Mouse (Mus musculus) CH12.LX (cell line): ENCODE results near the gene Ercc6. TPM values are rescaled to one million over a fixed set of nuclear protein-coding genes. Genes with fewer than 3 reads are reported as not detected.

Experiments
- DNase-seq: peaks from one replicate; pipeline ENCODE4 v3.0.0-alpha.2; 2013; ENCODE audit errors: extremely low read depth
- H3K27ac ChIP-seq: 2 replicates; pipeline ENCODE4 v1.5.1; 2012; ENCODE audit warnings: low read depth, mild to moderate bottlenecking, control low read depth, moderate library complexity; ENCODE audit not compliant: insufficient read depth
- H3K27me3 ChIP-seq: replicated peaks from 2 replicates; pipeline ENCODE3; 2012; ENCODE audit warnings: inconsistent platforms
- H3K36me3 ChIP-seq, 2 experiments: replicated peaks in 1 of 2; 2 replicates each; pipeline versions ENCODE3 to v1.6.1; 2012; ENCODE audit warnings: inconsistent platforms in 1 of 2, low read length in 1 of 2, mild to moderate bottlenecking in 1 of 2, mixed read lengths in 1 of 2, moderate library complexity in 1 of 2; ENCODE audit not compliant: control insufficient read depth in 1 of 2, insufficient read depth in 1 of 2
- H3K4me1 ChIP-seq, 2 experiments: 2 replicates each; pipeline ENCODE4 v1.6.1; 2012; ENCODE audit warnings: inconsistent platforms in 1 of 2, moderate library complexity in 1 of 2; ENCODE audit not compliant: insufficient read depth in 2 of 2, control insufficient read depth in 1 of 2
- H3K4me2 ChIP-seq: 2 replicates; pipeline ENCODE4 v1.6.1; 2012; ENCODE audit warnings: low read depth, mild to moderate bottlenecking, control low read depth; ENCODE audit not compliant: poor library complexity, insufficient read depth, severe bottlenecking
- H3K4me3 ChIP-seq, 3 experiments: fragments of 150-350 bp in 1 of 3; sonication (generic) in 1 of 3; replicated peaks in 1 of 3; 2 replicates each; pipeline versions ENCODE3 to v1.5.1; 2011 to 2012; ENCODE audit warnings: low read depth in 2 of 3, low read length in 2 of 3, mild to moderate bottlenecking in 2 of 3, moderate library complexity in 2 of 3, control low read depth in 1 of 3, improper control_type of control experiment in 1 of 3, inconsistent platforms in 1 of 3, mixed read lengths in 1 of 3; ENCODE audit not compliant: poor library complexity in 1 of 3
- H3K79me2 ChIP-seq: replicated peaks from 2 replicates; pipeline ENCODE4 v1.6.1; 2012; ENCODE audit warnings: mild to moderate bottlenecking, moderate library complexity; ENCODE audit not compliant: control insufficient read depth, poor library complexity, insufficient read depth, severe bottlenecking; ENCODE audit errors: extremely low read depth
- H3K9ac ChIP-seq: 2 replicates; pipeline ENCODE4 v1.6.1; 2012; ENCODE audit warnings: low read depth, mild to moderate bottlenecking, control low read depth, moderate library complexity; ENCODE audit not compliant: insufficient read depth
- H3K9me3 ChIP-seq: replicated peaks from 2 replicates; pipeline ENCODE3; 2012; ENCODE audit warnings: low read length, inconsistent platforms, mixed read lengths
- CHD2 ChIP-seq: IDR thresholded peaks from 2 replicates; pipeline ENCODE4 v1.6.1; 2011; ENCODE audit warnings: low read length, improper control_type of control experiment
- CTCF ChIP-seq, 2 experiments: IDR thresholded peaks in 1 of 2; conservative IDR thresholded peaks in 1 of 2; 2 replicates each; pipeline ENCODE4 v1.5.1; 2011 to 2012; ENCODE audit warnings: low read depth in 2 of 2, low read length in 2 of 2, improper control_type of control experiment in 1 of 2, inconsistent platforms in 1 of 2, mild to moderate bottlenecking in 1 of 2, moderate library complexity in 1 of 2
- IRF4 ChIP-seq: IDR thresholded peaks from 2 replicates; pipeline ENCODE4 v1.6.1; 2014; ENCODE audit warnings: low read depth, mild to moderate bottlenecking, inconsistent platforms, low read length, improper control_type of control experiment
- MAX ChIP-seq: IDR thresholded peaks from 2 replicates; pipeline ENCODE4 v1.6.1; 2011; ENCODE audit warnings: low read length, improper control_type of control experiment
- MAZ ChIP-seq: IDR thresholded peaks from 2 replicates; pipeline ENCODE4 v1.6.1; 2012; ENCODE audit warnings: low read depth, mild to moderate bottlenecking, inconsistent platforms, low read length, improper control_type of control experiment, moderate library complexity
- MEF2A ChIP-seq: IDR thresholded peaks from 2 replicates; pipeline ENCODE4 v1.6.1; 2014; ENCODE audit warnings: low read depth, mild to moderate bottlenecking, inconsistent platforms, low read length, improper control_type of control experiment, borderline replicate concordance
- MYC ChIP-seq: IDR thresholded peaks from 2 replicates; pipeline ENCODE4 v1.6.1; 2011; ENCODE audit warnings: low read depth, mild to moderate bottlenecking, improper control_type of control experiment, low read length
- NRF1 ChIP-seq: IDR thresholded peaks from 2 replicates; pipeline ENCODE4 v1.6.1; 2014; ENCODE audit warnings: low read depth, mild to moderate bottlenecking, inconsistent platforms, low read length, improper control_type of control experiment, moderate library complexity
- PAX5 ChIP-seq: IDR thresholded peaks from 2 replicates; pipeline ENCODE4 v1.6.1; 2012; ENCODE audit warnings: low read length, inconsistent platforms, mixed read lengths
- POLR2AphosphoS2 ChIP-seq: IDR thresholded peaks from 2 replicates; pipeline ENCODE4 v1.6.1; 2011; ENCODE audit warnings: low read depth, low read length, improper control_type of control experiment
- RAD21 ChIP-seq: IDR thresholded peaks from 2 replicates; pipeline ENCODE4 v1.6.1; 2011; ENCODE audit warnings: low read depth, mild to moderate bottlenecking, low read length, improper control_type of control experiment, moderate library complexity
- SIN3A ChIP-seq: IDR thresholded peaks from 2 replicates; pipeline ENCODE4 v1.6.1; 2012; ENCODE audit warnings: low read length, improper control_type of control experiment, inconsistent platforms
- SMC3 ChIP-seq: IDR thresholded peaks from 2 replicates; pipeline ENCODE4 v1.6.1; 2011; ENCODE audit warnings: low read depth, low read length, improper control_type of control experiment
- TCF12 ChIP-seq: IDR thresholded peaks from 2 replicates; pipeline ENCODE4 v1.6.1; 2014; ENCODE audit warnings: low read depth, mild to moderate bottlenecking, inconsistent platforms, low read length, improper control_type of control experiment
- UBTF ChIP-seq: IDR thresholded peaks from 2 replicates; pipeline ENCODE4 v1.6.1; 2012; ENCODE audit warnings: low read depth, mild to moderate bottlenecking, inconsistent platforms, low read length, improper control_type of control experiment, moderate library complexity
- ZC3H11A ChIP-seq: IDR thresholded peaks from 2 replicates; pipeline ENCODE4 v1.6.1; 2012; ENCODE audit warnings: low read depth, mild to moderate bottlenecking, inconsistent platforms, low read length, improper control_type of control experiment
- dilution Hi-C: fragments of 300-500 bp; cut with MboI; formaldehyde crosslinking; loops from 2 replicates; pipeline ENCODE4 v1.14.3; 2020; ENCODE audit warnings: low sequenced_read_pairs; ENCODE audit not compliant: extremely low pct_unique_long_range_greater_than_20kb, extremely low pct_ligation_motif_present
- in situ Hi-C: fragments of 300-500 bp; cut with MboI; formaldehyde crosslinking; loops from 3 replicates; pipeline ENCODE4 v1.14.3; 2019; ENCODE audit warnings: low sequenced_read_pairs, low pct_ligation_motif_present, low pct_unique_long_range_greater_than_20kb, mixed read lengths
- polyA plus RNA-seq: library from polyadenylated mRNA; unstranded; fragments of >175 nt; gene quantifications from 2 replicates; pipeline ENCODE4 v1.2.1, GENCODE M21; 2012; ENCODE audit warnings: low read depth; ENCODE audit not compliant: insufficient read length
- total RNA-seq, 2 experiments: library from RNA; depleted of rRNA; stranded (reverse); fragments of 300-350 nt in 1 of 2; fragments of >200 nt in 1 of 2; gene quantifications; 2 replicates each; pipeline ENCODE4 v1.2.3; 2012 to 2014

Gene Ercc6
- total and polyA plus RNA-seq, 3 experiments: 10.7 to 16.7 (median 15.3) TPM

DNA sequence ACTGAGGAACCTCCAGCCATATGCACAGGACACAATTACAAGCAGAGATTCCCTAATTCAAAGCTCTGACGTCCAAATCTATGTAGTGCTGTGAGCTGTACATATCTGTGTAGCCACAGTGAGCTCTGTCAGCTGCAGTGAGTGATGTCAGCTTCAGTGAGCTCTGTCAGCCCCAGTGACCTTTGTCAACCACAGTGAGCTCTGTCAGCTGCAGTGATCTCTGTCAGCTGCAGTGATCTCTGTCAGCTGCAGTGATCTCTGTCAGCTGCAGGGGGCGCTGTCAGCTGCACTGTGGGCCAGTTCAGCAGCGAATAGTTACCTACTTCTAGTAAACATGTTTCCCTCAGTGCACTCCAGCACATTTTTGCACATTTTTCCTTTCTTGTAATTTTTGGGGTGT is 96.1 kb downstream of the Ercc6 start:
- H3K79me2 ChIP-seq: no peaks in the 10 kb centered on the region
- in situ Hi-C loops (loop anchor here (25.0 kb wide), 2 partner anchors 203 to 328 kb away; no protein-coding TSS in a partner anchor), dilution Hi-C loops (no loop called here)
- peaks cover 0 to 16% of the 10 kb centered on the region in 2 experiments; a peak in 2 of 4 replicates for H3K4me1 ChIP-seq
- H3K4me2 ChIP-seq: no peak overlapping the region
- peak; percentile 50 for DNase-seq
- no peak overlapping the region for H3K4me3 ChIP-seq
- no peak for TF ChIP-seq ZC3H11A
- TF ChIP-seq TCF12: peak; percentile 19; the same call in 1 of the 2 replicates
- peak; percentile 70 for TF ChIP-seq RAD21
- no peak for TF ChIP-seq MYC
- TF ChIP-seq SMC3: peak; percentile 66
- TF ChIP-seq CTCF (conservative IDR thresholded peaks at IDR 0.05 in 1 of 2, IDR thresholded peaks at IDR 0.05 in 1 of 2; ENCODE audit: low read depth in 2 of 2, low read length in 2 of 2): peak; percentile 68 to 74
- H3K9me3 ChIP-seq: no peaks in the 10 kb centered on the region
- no peak overlapping the region for H3K27ac ChIP-seq
- no peak overlapping the region for H3K9ac ChIP-seq
- H3K36me3 ChIP-seq: no peaks in the 10 kb centered on the region
- H3K27me3 ChIP-seq: no peaks in the 10 kb centered on the region

- Histone ChIP-seq H3K27ac (no peak overlapping the region), H3K27me3 (no peaks in the 10 kb centered on the region), H3K9ac (no peak overlapping the region), H3K4me2 (no peak overlapping the region)
- no peak for TF ChIP-seq MEF2A
- peak; percentile 79; the same call in 1 of the 2 replicates for TF ChIP-seq CHD2
- TF ChIP-seq, all 38 proteins: peak for 1
- Histone ChIP-seq H3K4me3 (no peak overlapping the region), H3K36me3 (no peaks in the 10 kb centered on the region), H3K9me3 (no peaks in the 10 kb centered on the region), H3K4me1 (no peaks in the 10 kb centered on the region), H3K79me2 (no peaks in the 10 kb centered on the region)
- DNase-seq: no peak
- in situ Hi-C loops: loop anchor here (25.0 kb wide), 2 partner anchors 195 to 320 kb away; no protein-coding TSS in a partner anchor
- dilution Hi-C loops: no loop called here
These were observed 103.9 kb downstream of the Ercc6 start for GRCm38 (mm10) chr14:32617253-32617652.

GRCm38 (mm10) chr14:32624245-32624644 is 110.9 kb downstream of the Ercc6 start:
- DNase-seq: no peak
- H3K4me3 ChIP-seq: no peak overlapping the region
- H3K27ac ChIP-seq: no peak overlapping the region
- H3K79me2 ChIP-seq: no peaks in the 10 kb centered on the region
- no peaks in the 10 kb centered on the region for H3K36me3 ChIP-seq
- H3K27me3 ChIP-seq: no peaks in the 10 kb centered on the region
- H3K4me2 ChIP-seq: no peak overlapping the region
- in situ Hi-C loops: loop anchor here (25.0 kb wide), 2 partner anchors 188 to 313 kb away; no protein-coding TSS in a partner anchor
- no peak overlapping the region for H3K9ac ChIP-seq
- dilution Hi-C loops: no loop called here
- TF ChIP-seq MAZ (no peak), IRF4 (no peak), UBTF (no peak), SMC3 (no peak), NRF1 (no peak), MEF2A (no peak), MAX (no peak), RAD21 (no peak), POLR2AphosphoS2 (no peak), SIN3A (no peak), PAX5 (no peak)
- peaks cover 0 to 14% of the 10 kb centered on the region in 2 experiments; a peak in 2 of 4 replicates for H3K4me1 ChIP-seq
- no peaks in the 10 kb centered on the region for H3K9me3 ChIP-seq
